Mouse (Mus musculus) MEL (cell line): ENCODE data around the gene Meis3. TPM values are rescaled to one million over a fixed set of nuclear protein-coding genes. Genes with fewer than 3 reads are reported as not detected.

Source experiments
- DNase-seq: peaks from one replicate; pipeline ENCODE4 v3.0.0; 2011; ENCODE audit warnings: low read depth, low spot score
- H3K27ac ChIP-seq: 2 replicates; pipeline ENCODE4 v1.5.1; 2012; ENCODE audit warnings: low read depth, mild to moderate bottlenecking, control low read depth, low read length, moderate library complexity; ENCODE audit not compliant: control insufficient read depth
- H3K27me3 ChIP-seq, 2 experiments: fragments of 150-350 bp in 1 of 2; sonication (generic) in 1 of 2; 2 replicates each; pipeline ENCODE4 v1.6.1; 2012; ENCODE audit warnings: low read length in 2 of 2, mild to moderate bottlenecking in 2 of 2, improper control_type of control experiment in 1 of 2, moderate library complexity in 1 of 2; ENCODE audit not compliant: insufficient read depth in 2 of 2, control insufficient read depth in 1 of 2
- H3K36me3 ChIP-seq, 2 experiments: 2 replicates each; pipeline ENCODE4 v1.6.1; 2012 to 2014; ENCODE audit warnings: low read length in 2 of 2, improper control_type of control experiment in 1 of 2, inconsistent platforms in 1 of 2, mild to moderate bottlenecking in 1 of 2; ENCODE audit not compliant: insufficient read depth in 2 of 2, control insufficient read depth in 1 of 2
- H3K4me1 ChIP-seq, 2 experiments: fragments of 150-350 bp in 1 of 2; sonication (generic) in 1 of 2; 2 replicates each; pipeline ENCODE4 v1.6.1; 2012; ENCODE audit warnings: low read length in 2 of 2, improper control_type of control experiment in 1 of 2, mild to moderate bottlenecking in 1 of 2; ENCODE audit not compliant: insufficient read depth in 2 of 2, control insufficient read depth in 1 of 2
- H3K4me3 ChIP-seq, 2 experiments: fragments of 150-350 bp in 1 of 2; sonication (generic) in 1 of 2; 2 replicates each; pipeline ENCODE4 v1.5.1; 2012; ENCODE audit warnings: low read depth in 2 of 2, low read length in 2 of 2, mild to moderate bottlenecking in 2 of 2, moderate library complexity in 2 of 2, control low read depth in 1 of 2, improper control_type of control experiment in 1 of 2; ENCODE audit not compliant: control insufficient read depth in 1 of 2, insufficient read depth in 1 of 2
- H3K79me2 ChIP-seq: 2 replicates; pipeline ENCODE4 v1.6.1; 2012; ENCODE audit warnings: mild to moderate bottlenecking, low read length, moderate library complexity; ENCODE audit not compliant: control insufficient read depth, poor library complexity, insufficient read depth
- H3K9ac ChIP-seq: 2 replicates; pipeline ENCODE4 v1.6.1; 2012; ENCODE audit warnings: low read depth, mild to moderate bottlenecking, control low read depth, low read length, moderate library complexity; ENCODE audit not compliant: control insufficient read depth, poor library complexity, severe bottlenecking
- H3K9me3 ChIP-seq: fragments of 150-350 bp; sonication (generic); replicated peaks from 2 replicates; pipeline ENCODE4 v1.6.1; 2012; ENCODE audit warnings: mild to moderate bottlenecking, low read length, improper control_type of control experiment, moderate library complexity; ENCODE audit not compliant: insufficient read depth
- BHLHE40 ChIP-seq: IDR thresholded peaks from 2 replicates; pipeline ENCODE4 v1.6.1; 2012; ENCODE audit warnings: low read depth, mild to moderate bottlenecking, inconsistent platforms, low read length, improper control_type of control experiment, borderline replicate concordance
- CHD1 ChIP-seq: IDR thresholded peaks from 2 replicates; pipeline ENCODE4 v1.6.1; 2012; ENCODE audit warnings: low read depth, mild to moderate bottlenecking, inconsistent platforms, low read length, improper control_type of control experiment
- CHD2 ChIP-seq: IDR thresholded peaks from 2 replicates; pipeline ENCODE4 v1.6.1; 2011; ENCODE audit warnings: low read length, improper control_type of control experiment
- ELF1 ChIP-seq: IDR thresholded peaks from 2 replicates; pipeline ENCODE4 v1.6.1; 2014; ENCODE audit warnings: low read depth, mild to moderate bottlenecking, inconsistent platforms, low read length, improper control_type of control experiment, moderate library complexity
- EP300 ChIP-seq, 2 experiments: IDR thresholded peaks; 2 replicates each; pipeline ENCODE4 v1.6.1; 2011; ENCODE audit warnings: improper control_type of control experiment in 2 of 2, low read length in 2 of 2, low read depth in 1 of 2, mild to moderate bottlenecking in 1 of 2
- ETS1 ChIP-seq: IDR thresholded peaks from 2 replicates; pipeline ENCODE4 v1.6.1; 2012; ENCODE audit warnings: low read depth, mild to moderate bottlenecking, inconsistent platforms, low read length, improper control_type of control experiment, moderate library complexity
- GABPA ChIP-seq: IDR thresholded peaks from 2 replicates; pipeline ENCODE4 v1.6.1; 2012; ENCODE audit warnings: low read depth, mild to moderate bottlenecking, inconsistent platforms, low read length, improper control_type of control experiment, moderate library complexity
- GATA1 ChIP-seq: IDR thresholded peaks from 2 replicates; pipeline ENCODE4 v1.6.1; 2011; ENCODE audit warnings: low read depth, low read length, improper control_type of control experiment
- HCFC1 ChIP-seq: IDR thresholded peaks from 2 replicates; pipeline ENCODE4 v1.6.1; 2012; ENCODE audit warnings: low read depth, mild to moderate bottlenecking, inconsistent platforms, low read length, improper control_type of control experiment, moderate library complexity
- JUND ChIP-seq: IDR thresholded peaks from 2 replicates; pipeline ENCODE4 v1.6.1; 2011; ENCODE audit warnings: low read depth, mild to moderate bottlenecking, improper control_type of control experiment, low read length
- MEF2A ChIP-seq: IDR thresholded peaks from 2 replicates; pipeline ENCODE4 v1.6.1; 2014; ENCODE audit warnings: low read depth, mild to moderate bottlenecking, inconsistent platforms, low read length, improper control_type of control experiment; ENCODE audit not compliant: poor library complexity, insufficient replicate concordance, severe bottlenecking; ENCODE audit errors: extremely low read depth
- MYC ChIP-seq: IDR thresholded peaks from 2 replicates; pipeline ENCODE4 v1.6.1; 2011; ENCODE audit warnings: low read depth, mild to moderate bottlenecking, low read length, improper control_type of control experiment, moderate library complexity
- NELFE ChIP-seq: IDR thresholded peaks from 2 replicates; pipeline ENCODE4 v1.6.1; 2011; ENCODE audit warnings: low read depth, low read length, improper control_type of control experiment
- NRF1 ChIP-seq: IDR thresholded peaks from 2 replicates; pipeline ENCODE4 v1.6.1; 2014; ENCODE audit warnings: low read depth, mild to moderate bottlenecking, inconsistent platforms, low read length, improper control_type of control experiment, moderate library complexity; ENCODE audit not compliant: poor library complexity, insufficient read depth, severe bottlenecking
- POLR2A ChIP-seq, 2 experiments: IDR thresholded peaks; 2 replicates each; pipeline ENCODE4 v1.6.1; 2011 to 2012; ENCODE audit warnings: low read length in 2 of 2, mild to moderate bottlenecking in 2 of 2, control low read depth in 1 of 2, improper control_type of control experiment in 1 of 2, low read depth in 1 of 2, moderate library complexity in 1 of 2; ENCODE audit not compliant: control insufficient read depth in 1 of 2, insufficient read depth in 1 of 2, poor library complexity in 1 of 2
- POLR2AphosphoS2 ChIP-seq: IDR thresholded peaks from 2 replicates; pipeline ENCODE4 v1.6.1; 2011; ENCODE audit warnings: low read length, improper control_type of control experiment
- SMC3 ChIP-seq: IDR thresholded peaks from 2 replicates; pipeline ENCODE4 v1.6.1; 2011; ENCODE audit warnings: low read depth, low read length, improper control_type of control experiment
- TBP ChIP-seq: IDR thresholded peaks from 2 replicates; pipeline ENCODE4 v1.8.0; 2011; ENCODE audit warnings: low read depth, low read length, improper control_type of control experiment
- UBTF ChIP-seq: IDR thresholded peaks from 2 replicates; pipeline ENCODE4 v1.6.1; 2012; ENCODE audit warnings: low read depth, mild to moderate bottlenecking, inconsistent platforms, low read length, improper control_type of control experiment, moderate library complexity, borderline replicate concordance; ENCODE audit not compliant: insufficient read depth
- USF1 ChIP-seq: IDR thresholded peaks from 2 replicates; pipeline ENCODE4 v1.6.1; 2014; ENCODE audit warnings: low read depth, mild to moderate bottlenecking, inconsistent platforms, low read length, improper control_type of control experiment, moderate library complexity
- ZC3H11A ChIP-seq: IDR thresholded peaks from 2 replicates; pipeline ENCODE4 v1.6.1; 2012; ENCODE audit warnings: low read depth, mild to moderate bottlenecking, inconsistent platforms, low read length, improper control_type of control experiment
- ZMIZ1 ChIP-seq: IDR thresholded peaks from 2 replicates; pipeline ENCODE4 v1.6.1; 2012; ENCODE audit warnings: low read depth, mild to moderate bottlenecking, inconsistent platforms, low read length, improper control_type of control experiment, moderate library complexity
- ZNF384 ChIP-seq: IDR thresholded peaks from 2 replicates; pipeline ENCODE4 v1.6.1; 2012; ENCODE audit warnings: low read depth, mild to moderate bottlenecking, inconsistent platforms, low read length, improper control_type of control experiment
- polyA plus RNA-seq, 2 experiments: library from polyadenylated mRNA; stranded (reverse) in 1 of 2; unstranded in 1 of 2; fragments of >175 nt in 1 of 2; fragments of >200 nt in 1 of 2; gene quantifications; 2 replicates each; pipeline versions ENCODE4 v1.2.1 to v1.2.4; 2012; ENCODE audit warnings: low replicate concordance in 2 of 2, low read depth in 1 of 2; ENCODE audit not compliant: insufficient read length in 2 of 2, insufficient read depth in 1 of 2, missing spikeins in 1 of 2
- total RNA-seq: library from RNA; depleted of rRNA; stranded (reverse); fragments of 300-350 nt; gene quantifications from 2 replicates; pipeline ENCODE4 v1.2.3, GENCODE M21; 2012

Meis3 gene
- total and polyA plus RNA-seq, 3 experiments, result 4.8 to 14.9 TPM; not detected in 1

DNA sequence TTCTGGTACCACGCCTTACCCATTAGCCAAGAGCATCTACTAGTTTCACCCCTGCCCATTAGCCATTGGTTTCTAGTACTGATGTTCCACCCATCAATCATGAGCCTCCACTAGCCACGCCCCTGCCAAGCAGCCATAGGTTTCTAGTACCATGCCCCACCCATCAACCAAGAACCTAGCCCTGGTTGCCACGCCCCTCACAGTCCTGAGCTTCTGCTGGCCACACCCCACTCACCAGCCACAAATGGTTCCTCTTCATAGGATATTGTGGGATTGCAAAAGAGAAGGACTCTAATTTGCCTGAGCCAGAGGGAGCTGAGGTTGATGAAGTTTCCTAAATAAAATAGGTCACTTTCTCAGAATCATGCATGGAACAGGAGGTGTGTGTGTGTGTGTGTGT lies 14.2 kb upstream of the Meis3 start:
- H3K4me1 ChIP-seq, result 0 out of 4 replicates have a peak, but pooled peaks cover 0 to 4% of the 10 kb centered on the region in 2 experiments
- no peaks in the 10 kb centered on the region for H3K79me2 ChIP-seq
- TF ChIP-seq BHLHE40 (no peak), ETS1 (no peak), CHD1 (no peak), ZC3H11A (no peak), JUND (no peak), HCFC1 (no peak), SMC3 (no peak), MYC (no peak), NRF1 (no peak), UBTF (no peak), GATA1 (no peak), EP300 (IDR thresholded peaks at IDR 0.05; ENCODE audit: low read depth in 1 of 2, low read length in 2 of 2) (no peak)
- H3K27me3 ChIP-seq, result peaks cover 4% of the 10 kb centered on the region in 2 experiments
- no peaks in the 10 kb centered on the region for H3K9me3 ChIP-seq
- no peak overlapping the region for H3K27ac ChIP-seq
- H3K4me3 ChIP-seq, result no peak overlapping the region
- no peak overlapping the region for H3K9ac ChIP-seq
- no peaks in the 10 kb centered on the region for H3K36me3 ChIP-seq
- peak; percentile 75 for DNase-seq

DNA sequence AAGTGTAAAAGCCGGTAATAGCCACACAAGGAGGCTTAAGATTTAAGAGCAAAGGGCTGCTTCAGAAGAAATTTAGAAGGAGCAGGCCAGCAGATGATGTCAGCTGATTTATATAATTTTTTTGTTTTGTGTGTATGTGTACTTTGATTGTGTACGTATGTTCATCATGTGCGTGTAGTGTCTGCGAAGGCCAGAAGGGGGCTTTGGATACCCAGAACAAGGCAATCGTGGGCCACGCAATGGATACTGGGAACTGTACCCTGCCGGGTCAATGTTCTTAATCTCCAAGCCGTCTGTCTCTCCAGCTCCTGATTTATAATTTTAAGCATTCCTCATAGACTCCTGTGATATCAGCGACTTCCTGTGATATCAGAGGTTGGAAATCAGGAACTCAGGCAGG lies 13.6 kb upstream of the Meis3 start:
- Histone ChIP-seq H3K36me3 (no peaks in the 10 kb centered on the region), H3K27me3 (peaks cover 4% of the 10 kb centered on the region in 2 experiments)
- no peak for TF ChIP-seq TBP
- TF ChIP-seq MEF2A, result no peak
- no peak for TF ChIP-seq POLR2AphosphoS2
- TF ChIP-seq BHLHE40, result no peak
- no peak for TF ChIP-seq GABPA
- no peak for TF ChIP-seq CHD2
- no peak for TF ChIP-seq NRF1
- no peak for TF ChIP-seq POLR2A (IDR thresholded peaks at IDR 0.05; ENCODE audit: control insufficient read depth in 1 of 2, insufficient read depth in 1 of 2, low read depth in 1 of 2, low read length in 2 of 2, poor library complexity in 1 of 2)
- no peak for TF ChIP-seq UBTF
- no peak for TF ChIP-seq ZMIZ1
- TF ChIP-seq USF1, result no peak
- no peak for TF ChIP-seq NELFE
- no peak for TF ChIP-seq ZC3H11A
- TF ChIP-seq ZNF384, result no peak
- TF ChIP-seq ELF1, result no peak
- TF ChIP-seq GATA1, result no peak
- TF ChIP-seq SMC3, result no peak
- TF ChIP-seq JUND, result no peak

More for the DNA sequence above, 13.6 kb upstream of the Meis3 start:
- no peak for DNase-seq
- Histone ChIP-seq H3K27ac (no peak overlapping the region), H3K79me2 (no peaks in the 10 kb centered on the region), H3K4me3 (no peak overlapping the region), H3K9ac (no peak overlapping the region), H3K4me1 (0 out of 4 replicates have a peak, but pooled peaks cover 0 to 1% of the 10 kb centered on the region in 2 experiments), H3K9me3 (no peaks in the 10 kb centered on the region)
